Mouse (Mus musculus) megakaryocyte, adult 5-6 weeks (primary cell): ENCODE results near the gene Lrrc4c. TPM values are rescaled to one million over a fixed set of nuclear protein-coding genes. Genes with fewer than 3 reads are reported as not detected.

Source experiments
- ATAC-seq: 2 replicates; pipeline ENCODE4 v1.8.0; 2016; ENCODE audit warnings: mild to moderate bottlenecking, inconsistent platforms; ENCODE audit not compliant: poor library complexity, severe bottlenecking
- total RNA-seq, 2 experiments: library from RNA; stranded (forward) in 1 of 2; stranded (reverse) in 1 of 2; fragments of 153-499, 151-499 nt in 1 of 2; fragments of 221-1000, 200-1000 nt in 1 of 2; gene quantifications; 2 replicates each; pipeline versions ENCODE4 v1.2.3 to v1.2.4; 2015 to 2017

Gene Lrrc4c
- total RNA-seq, 2 experiments from 2014 or later, result not detected

DNA sequence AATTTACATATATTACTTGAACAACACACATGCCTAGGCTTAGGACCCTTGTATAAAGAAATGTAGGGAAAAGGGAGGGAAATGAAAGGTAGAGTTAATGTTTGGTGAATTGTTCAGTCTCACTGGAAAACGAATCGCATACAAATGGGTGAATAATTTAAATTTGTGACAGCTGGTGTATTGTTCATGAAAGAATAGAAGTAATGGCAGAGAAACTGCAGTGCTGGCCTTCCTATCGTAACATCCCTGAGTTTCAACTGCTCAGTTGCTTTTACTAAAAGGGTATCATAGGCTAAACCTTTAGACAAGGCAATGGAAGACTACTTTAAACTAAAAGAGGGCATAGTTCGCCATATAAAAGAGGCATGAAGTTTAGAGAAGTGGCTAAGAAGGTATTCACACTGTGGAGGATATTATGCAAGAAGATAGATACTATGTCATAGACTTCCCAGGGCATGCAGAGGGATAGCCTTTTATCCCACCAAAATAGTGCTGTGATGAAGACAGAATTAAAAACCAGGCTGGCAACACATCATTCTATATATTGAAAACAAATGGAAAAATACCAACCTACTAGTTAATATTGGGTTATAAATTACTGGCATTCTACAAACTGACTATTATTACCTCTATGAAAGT is 879.1 kb downstream of the Lrrc4c start:
- ATAC-seq, result no peak

DNA sequence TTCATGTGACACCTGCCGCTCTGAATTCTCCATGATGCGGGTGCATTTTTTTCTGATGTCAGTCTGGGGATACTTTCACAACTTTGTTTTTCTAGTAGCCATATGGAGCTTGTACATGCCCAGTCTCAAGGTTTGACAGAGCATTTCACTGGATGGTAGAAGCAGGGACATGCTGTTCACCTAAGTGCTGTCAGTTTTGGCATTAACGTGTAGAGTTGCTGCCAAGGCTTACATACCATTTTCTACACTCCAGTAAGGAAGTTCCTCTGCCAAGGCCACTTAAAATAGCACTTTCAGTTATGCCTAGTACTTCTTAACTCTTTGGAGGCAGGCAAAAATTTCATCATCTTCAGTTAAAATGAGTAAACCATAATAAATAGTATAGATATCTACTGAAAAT is 915.0 kb downstream of the Lrrc4c start:
- ATAC-seq, result no peak

DNA sequence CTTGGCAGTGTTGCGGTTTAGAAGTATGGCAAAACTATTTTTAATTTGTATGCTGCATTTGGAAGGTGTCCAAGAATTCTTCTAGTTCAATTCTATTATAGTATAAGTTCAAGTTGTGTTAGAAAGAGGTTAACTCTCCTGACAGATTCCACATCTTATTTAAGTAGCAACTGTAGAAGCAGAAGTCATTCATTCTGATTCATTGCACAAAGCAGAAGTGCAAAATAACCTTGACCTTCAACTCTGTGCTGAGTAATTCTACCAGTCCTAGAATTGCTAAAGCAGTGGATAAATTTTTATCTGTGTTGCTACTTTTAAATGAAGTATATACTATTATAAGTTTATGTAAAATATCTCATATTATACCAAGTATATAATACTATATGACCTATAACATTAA is 916.1 kb downstream of the Lrrc4c start:
- ATAC-seq, result no peak

DNA sequence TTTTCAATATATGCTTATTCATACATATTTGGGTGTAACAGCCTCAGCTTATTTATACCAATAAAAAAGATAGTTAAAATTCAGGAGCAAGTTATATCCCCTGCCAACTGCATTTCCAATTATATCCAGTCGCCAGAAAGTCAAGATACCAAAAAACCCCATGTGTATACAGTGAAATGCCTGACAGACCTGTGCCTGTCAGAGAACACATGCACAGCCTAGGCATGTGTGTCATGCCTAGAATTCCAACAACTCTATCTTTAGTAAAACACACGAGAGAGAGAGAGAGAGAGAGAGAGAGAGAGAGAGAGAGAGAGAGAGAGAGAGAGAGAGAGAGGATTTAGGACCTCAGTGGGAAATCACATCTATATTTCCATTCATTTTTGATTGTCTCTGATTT is 956.7 kb downstream of the Lrrc4c start:
- no peak for ATAC-seq

DNA sequence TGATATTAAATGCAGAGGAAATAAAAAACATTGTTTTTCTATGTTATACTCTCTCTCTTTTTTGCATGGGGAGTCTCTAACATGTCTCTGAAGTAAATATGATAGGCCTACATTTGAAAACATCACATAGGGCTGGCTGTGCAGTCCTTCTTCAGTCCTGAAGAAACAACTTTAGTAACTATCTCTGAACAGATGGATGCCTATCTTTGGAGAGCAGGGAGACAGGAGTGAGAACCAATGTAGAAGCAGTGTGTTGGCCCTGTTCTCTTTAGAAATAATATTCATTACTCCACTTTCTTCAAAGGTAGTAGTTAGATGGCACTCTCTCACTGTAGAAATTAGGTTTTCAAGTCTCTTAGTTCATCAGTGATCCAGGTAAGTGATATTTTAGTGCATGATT is 967.0 kb downstream of the Lrrc4c start:
- no peak for ATAC-seq

DNA sequence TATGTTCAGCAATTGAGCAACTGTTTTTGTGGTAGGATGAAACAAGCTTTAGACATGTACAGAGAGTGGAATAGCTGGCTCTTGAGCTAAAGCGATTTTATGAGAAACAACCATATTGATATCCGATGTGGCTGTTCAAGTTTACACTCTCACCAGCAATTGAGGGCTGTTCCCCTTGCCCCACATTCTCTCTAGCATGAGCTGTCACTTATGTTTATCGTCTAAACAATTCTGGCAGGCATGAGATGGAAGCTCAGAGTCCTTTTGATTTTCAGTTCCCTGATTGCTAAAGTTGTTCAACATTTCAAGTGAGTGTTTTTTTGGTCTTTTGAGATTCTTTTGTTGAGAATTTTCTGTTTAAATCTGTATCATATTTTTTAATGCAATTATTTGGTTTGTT is 976.2 kb downstream of the Lrrc4c start:
- ATAC-seq, result no peak

DNA sequence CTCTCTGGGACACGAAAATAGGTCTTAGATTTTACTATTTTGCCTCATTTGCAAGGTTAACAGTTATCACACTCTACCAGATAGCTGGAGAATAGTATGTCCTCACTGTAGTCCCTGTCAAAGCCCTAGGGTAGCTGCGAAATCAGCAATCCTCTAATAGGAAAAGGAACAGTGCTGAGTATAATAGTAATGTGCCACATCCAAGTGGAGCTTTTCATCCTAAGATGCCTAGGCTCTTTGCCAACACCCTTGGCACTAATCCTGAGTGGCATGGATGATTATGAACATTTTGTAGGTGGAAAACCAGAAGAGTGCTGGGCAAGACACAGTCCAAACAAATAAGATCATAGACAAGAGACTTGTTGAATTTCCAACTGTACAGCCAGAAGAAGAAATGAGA is 981.7 kb downstream of the Lrrc4c start:
- ATAC-seq, result no peak

DNA sequence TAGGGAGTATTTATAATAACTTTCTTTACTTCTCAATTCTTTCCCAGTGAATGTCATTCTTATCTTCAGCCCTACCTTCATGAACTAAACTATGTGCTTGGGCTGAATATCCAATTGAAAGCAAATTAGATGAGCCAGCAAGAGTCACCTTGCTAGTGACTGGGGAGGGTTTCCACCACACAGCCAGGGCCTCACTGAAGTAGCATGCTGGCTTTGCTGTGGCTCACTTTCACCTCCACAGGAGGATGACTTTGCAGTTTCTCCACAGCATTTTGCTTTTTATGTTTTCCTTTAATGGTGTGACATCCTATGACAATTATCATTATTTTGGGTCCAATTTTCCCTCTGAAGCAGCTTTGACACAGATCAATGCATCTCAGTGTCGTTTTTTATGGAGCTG is 1000.0 kb downstream of the Lrrc4c start:
- ATAC-seq, result no peak

DNA sequence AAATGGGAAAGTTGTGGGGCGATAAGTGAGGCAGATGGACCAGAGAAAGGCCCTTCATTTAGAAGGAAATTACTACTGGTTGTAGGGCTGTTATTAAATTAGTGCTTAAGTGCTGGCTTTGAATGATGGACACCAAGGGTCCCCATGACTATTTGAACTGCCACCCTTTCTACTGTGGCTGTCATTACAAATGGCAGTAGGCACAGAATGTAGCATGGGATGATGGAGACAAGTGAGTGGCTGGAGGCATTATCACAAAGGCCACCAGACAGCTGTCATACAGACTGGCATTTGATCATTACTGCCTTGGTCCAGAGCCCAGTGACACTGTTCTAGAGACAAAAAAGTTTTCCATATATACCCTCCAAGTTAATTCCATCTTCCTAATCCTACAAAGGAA is 1000.6 kb downstream of the Lrrc4c start:
- no peak for ATAC-seq

DNA sequence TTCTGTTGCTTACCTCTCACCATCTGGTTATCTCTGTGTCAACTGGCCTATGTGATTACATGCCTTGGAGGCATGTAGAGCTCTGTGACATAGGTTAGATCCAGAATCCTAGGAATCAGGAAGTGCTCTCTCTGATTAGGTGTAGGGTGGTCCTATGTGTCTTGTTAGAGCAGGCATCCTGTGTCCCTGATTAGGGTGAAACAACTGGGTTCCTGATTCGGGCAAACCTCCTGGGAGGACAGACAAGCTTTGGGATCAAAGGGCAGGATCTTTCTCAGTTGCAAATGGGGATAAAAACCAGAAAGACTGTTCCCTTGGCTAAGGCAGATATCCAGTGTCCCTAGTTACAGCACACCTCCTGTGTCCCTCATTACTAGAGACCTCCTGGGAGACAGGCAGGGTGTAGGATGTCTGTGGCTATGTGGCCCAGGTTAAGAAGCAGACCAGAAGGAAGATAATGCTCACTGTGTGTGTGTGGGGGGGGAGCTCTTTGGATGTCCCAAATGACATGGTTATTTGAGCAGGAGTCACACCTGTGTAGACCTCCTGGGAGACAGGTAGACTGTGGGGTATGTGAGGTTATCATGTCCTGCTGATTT is 1014.2 kb downstream of the Lrrc4c start:
- ATAC-seq, result no peak

DNA sequence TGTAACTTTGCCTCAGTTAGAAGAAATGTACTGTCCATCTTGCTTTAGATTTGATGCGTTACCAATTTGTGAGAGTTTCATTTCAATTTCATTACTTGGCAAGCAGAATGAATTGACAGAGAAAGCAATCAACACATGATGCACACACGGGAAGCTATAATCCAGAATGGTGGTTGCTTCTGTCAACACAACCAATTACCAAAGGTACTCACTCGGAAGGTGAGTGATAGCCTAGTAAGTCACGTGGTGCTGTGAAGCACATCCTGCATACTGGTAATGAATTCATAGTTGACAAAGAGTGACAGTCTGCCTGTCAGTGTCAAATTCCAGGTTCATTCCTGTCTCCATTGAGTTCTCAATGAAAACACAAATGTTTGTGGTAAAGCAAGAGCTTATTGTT is 1021.7 kb downstream of the Lrrc4c start:
- ATAC-seq, result no peak

DNA sequence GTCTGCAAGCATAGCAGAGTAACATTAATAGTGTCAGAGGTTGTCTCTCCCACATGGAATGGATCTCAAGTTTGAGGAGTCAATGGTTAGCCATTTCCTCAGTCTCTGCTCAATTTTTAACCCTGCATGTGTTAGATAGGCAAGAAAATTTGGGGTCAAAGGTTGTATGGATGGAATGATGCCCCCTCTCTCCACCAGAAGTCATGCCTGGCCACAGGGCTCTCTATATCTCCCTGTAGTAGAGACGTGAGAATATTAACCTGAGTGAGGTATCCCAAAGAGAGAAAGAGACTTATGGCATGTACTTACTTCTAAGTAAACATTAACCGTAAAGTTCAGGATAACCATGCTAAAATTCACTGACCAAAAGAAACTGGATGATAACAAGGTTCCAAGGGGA is 1043.3 kb downstream of the Lrrc4c start:
- no peak for ATAC-seq

DNA sequence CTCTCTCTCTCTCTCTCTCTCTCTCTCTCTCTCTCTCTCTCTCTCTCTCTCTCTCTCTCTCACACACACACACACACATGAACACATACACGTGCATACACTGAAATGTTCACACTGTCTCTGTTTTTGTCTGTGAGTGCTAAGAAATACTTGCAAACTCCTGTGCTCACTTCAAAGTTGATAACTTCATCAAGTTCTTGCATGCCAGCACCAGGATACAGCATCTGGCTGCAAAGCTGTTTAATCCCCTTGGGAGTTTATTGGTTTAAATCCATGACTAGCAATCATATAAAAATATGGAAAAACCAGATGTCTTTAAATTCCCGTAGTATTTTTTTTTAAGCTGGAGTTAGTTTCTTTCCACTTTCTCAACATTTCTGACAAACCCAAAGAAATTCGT is 1052.0 kb downstream of the Lrrc4c start:
- ATAC-seq, result no peak

DNA sequence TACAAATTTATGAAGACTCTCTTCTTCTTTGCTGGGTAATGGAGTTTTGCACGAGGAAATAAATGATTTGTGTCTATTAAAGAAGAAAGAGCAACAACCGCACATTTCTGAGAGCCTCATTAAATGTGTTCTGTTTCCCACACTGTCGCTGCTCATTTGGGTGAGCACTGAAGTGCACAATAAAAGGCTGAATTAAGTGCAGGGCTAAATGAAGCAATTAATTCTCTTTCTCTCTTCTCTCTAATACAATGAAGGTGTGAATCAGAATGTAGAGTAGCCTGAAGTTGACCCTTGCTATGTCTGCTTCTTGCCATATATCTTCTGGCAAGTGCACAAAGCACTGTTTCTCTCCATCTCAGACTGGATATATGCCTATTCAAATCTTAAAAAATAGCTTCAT is 1073.5 kb downstream of the Lrrc4c start:
- ATAC-seq, result no peak

DNA sequence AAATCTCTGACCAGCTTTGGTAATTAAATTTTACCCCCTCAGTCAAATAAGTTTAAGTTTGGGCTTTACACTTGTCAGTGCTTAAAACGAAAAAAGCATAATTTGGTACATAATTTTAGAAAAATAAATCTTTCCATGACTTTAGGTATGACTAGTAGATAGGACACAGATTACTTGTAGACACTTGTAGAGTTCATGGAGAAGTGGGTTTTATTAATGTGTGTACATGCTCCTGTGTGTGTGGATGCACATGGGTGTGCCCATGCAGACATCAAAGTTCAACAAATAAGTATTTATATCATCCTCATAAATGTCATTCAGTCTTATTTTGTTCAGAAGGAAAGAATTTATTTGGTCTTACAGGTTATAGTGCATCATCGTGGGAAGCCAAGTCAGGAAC is 1073.9 kb downstream of the Lrrc4c start:
- no peak for ATAC-seq

DNA sequence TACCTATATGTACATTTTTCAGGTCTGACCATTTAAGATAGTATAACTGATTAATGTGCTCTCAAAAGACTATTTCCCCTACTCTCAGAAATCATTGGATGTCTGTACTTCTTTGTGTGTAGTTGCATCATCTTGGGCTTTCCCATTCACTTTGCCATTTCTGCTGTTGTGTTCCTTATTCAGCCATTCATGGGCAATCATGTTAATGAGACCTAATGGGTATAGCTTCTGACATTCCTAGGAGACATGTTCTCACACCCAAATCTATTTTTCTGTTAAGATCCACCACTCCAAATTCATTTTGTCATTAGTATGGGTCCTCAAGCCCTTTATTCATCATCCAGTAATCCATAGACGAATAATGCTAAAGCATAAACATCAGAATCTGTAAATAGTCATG is 1095.1 kb downstream of the Lrrc4c start:
- ATAC-seq, result no peak

DNA sequence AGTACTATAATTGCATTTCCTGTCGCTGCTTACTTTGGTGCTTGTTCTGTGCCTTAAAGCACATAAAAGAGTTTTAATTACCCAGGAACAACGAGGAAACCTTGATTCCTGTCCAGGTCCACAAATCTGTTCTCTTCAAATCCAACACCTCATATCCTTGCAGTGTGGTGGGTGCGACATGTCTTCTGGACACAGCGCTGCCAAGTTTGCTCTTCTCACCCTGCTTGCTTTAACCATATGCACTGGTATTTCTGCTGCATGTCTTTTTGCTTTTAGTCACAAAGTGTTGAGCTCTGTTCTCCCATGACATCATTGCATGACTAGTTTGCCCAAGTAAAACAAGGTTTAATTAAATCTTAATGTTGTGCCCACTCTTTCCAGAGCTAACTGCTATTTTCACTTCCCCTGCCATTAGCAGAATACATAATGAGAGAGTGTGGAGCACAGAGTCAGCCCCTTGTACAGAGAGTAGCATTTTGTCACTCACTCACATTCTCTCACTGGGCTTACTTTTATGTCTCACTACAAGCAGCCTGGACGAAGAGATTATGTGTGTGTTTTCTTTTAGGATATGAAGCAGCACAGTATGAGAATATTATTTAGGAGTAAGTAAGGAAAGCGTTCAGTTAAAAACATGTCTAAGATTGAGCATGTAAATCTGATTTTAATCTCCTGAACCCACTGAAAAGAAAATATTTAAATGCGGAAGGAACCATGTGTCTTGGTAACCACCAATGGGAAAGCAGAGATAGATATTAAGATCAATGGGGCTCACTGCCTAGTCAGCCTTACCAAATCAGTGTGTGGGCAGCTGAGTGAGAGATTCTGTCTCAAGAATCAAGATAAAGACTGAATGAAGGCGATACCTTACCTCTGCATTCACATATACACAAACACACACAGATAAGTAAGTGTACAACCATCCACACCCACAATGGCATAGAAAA is 1096.7 kb downstream of the Lrrc4c start:
- no peak for ATAC-seq

DNA sequence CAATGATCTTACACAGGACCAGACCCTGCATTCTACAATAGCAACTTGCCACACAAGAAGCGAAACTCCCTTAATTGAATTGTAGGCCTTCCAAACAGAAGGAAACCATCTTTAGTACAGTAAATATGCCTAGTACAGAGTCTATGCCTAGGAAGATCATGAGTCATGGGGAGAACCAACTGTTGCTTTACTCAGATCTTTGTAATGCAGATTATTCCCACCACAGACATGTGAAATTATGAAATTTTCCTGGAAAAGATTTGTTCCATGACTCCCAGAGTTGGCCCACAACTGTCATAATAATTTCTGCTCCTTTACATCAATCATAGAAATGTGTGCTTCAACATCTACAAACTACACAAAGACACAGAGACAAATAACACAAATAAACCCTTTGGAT is 1116.2 kb downstream of the Lrrc4c start:
- ATAC-seq, result no peak

DNA sequence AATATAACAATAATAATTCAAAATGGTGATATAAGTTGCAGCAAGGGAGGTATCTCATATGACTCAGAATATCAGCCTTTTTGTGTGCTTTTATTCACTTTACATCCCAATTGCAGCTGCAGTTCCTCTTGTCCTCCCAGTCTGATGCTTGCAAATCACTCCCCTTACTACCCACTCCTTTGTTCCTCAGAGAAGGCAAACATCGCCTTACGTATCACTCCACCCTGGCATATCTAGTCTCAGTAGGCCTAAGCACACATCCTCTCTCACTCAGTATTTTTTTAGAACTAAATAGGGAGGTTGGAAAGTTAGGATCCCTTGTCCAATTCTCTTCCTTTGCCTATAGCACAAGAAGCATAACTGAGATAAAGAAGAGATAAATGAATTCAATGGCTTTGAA is 1117.6 kb downstream of the Lrrc4c start:
- no peak for ATAC-seq

DNA sequence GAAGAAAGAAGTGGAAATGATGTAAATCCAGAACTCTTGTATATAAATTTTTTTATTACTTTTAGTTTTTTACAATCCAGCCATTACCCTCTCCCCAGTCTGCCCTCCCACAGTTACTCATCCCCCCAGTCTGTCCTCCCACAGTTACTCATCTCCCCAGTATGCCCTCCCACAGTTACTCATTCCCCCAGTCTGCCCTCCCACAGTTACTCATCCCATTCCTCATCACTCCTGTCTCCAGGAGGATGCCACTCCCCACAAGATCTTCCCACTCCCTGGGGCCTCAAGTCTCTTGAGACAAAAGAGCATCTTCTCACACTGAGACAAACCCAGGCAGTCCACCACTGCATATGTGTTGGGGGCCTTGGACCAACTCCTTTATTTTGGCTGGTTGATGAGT is 1119.8 kb downstream of the Lrrc4c start:
- no peak for ATAC-seq

DNA sequence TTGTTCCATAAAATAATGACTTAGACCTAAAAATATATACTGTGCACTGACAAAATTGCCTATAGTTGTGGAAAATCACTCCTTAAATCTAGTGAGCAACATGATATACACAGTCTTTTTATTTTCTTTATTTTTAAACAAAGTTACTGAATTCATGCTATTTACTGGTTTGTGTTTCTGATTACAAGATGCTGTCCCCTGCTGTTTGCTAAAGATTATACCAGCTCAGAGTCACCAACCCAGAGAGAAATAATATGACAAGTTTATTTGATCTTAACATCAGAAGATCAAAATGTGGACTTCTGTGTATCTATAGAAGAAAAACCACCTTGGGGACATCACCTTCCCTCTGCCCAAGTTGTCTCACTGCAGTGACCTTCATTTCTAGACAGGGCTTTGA is 1145.6 kb downstream of the Lrrc4c start:
- no peak for ATAC-seq

DNA sequence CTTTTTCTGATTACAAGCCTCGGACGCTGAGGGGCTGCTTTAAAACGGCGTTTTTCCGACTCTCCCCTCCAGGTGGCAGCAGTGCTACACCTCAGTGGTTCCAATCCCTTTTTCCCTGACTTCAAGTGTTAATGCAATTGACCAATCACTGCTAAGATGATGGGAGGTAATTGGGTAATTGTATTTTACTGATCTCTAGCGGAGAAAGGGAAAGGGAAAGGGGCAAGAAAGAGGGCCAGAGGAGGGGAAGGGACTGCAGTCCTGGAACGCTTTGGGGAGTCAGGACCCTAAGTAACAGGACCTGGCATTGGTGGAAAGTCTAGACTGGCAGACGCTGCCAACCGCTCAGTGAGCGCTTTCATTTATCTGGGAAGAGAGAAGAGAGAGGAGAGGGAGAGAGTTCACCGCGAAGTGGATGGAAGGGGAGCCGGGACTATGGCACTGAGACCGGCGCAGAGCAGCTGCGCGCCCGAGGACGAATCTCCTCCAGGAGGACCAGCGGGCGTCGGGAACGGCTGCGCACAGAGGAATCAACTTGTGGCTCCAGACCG is 1148.3 kb downstream of the Lrrc4c start:
- ATAC-seq, result peak; percentile 84
